Mouse (Mus musculus) heart, adult 18-20 months (tissue): ENCODE measurements around the gene Grhl3. TPM values are rescaled to one million over a fixed set of nuclear protein-coding genes. Genes with fewer than 3 reads are reported as not detected.

Experiments
- DNase-seq, 2 experiments: peaks; one replicate each; pipeline ENCODE4 v3.0.0; 2021 to 2022; ENCODE audit warnings: mixed read lengths in 1 of 2
- total RNA-seq, 2 experiments: library from RNA; stranded (reverse); gene quantifications; 2 replicates each; pipeline ENCODE4 v1.2.3; 2021

Gene Grhl3
- total RNA-seq, 2 experiments from 2014 or later, result not detected

- DNase-seq, result no peak
Measured at GRCm38 (mm10) chr4:135531236-135531635, 42.2 kb downstream of the Grhl3 start.

- DNase-seq, result no peak
Measured at GRCm38 (mm10) chr4:135530270-135530669, 43.2 kb downstream of the Grhl3 start.

- no peak for DNase-seq
Measured at GRCm38 (mm10) chr4:135526039-135526710, 47.3 kb downstream of the Grhl3 start.

GRCm38 (mm10) chr4:135525057-135525456 is 48.4 kb downstream of the Grhl3 start:
- no peak for DNase-seq

GRCm38 (mm10) chr4:135523939-135524338 is 49.5 kb downstream of the Grhl3 start:
- no peak for DNase-seq

GRCm38 (mm10) chr4:135520421-135520820 is 53.0 kb downstream of the Grhl3 start:
- no peak for DNase-seq

GRCm38 (mm10) chr4:135518135-135518534 is 55.3 kb downstream of the Grhl3 start:
- no peak for DNase-seq

GRCm38 (mm10) chr4:135516351-135517316 is 56.8 kb downstream of the Grhl3 start:
- peak; percentile 43 to 77 for DNase-seq

GRCm38 (mm10) chr4:135514925-135515324 is 58.5 kb downstream of the Grhl3 start:
- no peak for DNase-seq

GRCm38 (mm10) chr4:135513865-135514264 is 59.6 kb downstream of the Grhl3 start:
- no peak for DNase-seq

GRCm38 (mm10) chr4:135509515-135509914 is 63.9 kb downstream of the Grhl3 start:
- DNase-seq, result no peak

GRCm38 (mm10) chr4:135508419-135509039 is 64.9 kb downstream of the Grhl3 start:
- peak; percentile 50 to 83 for DNase-seq

GRCm38 (mm10) chr4:135507547-135508350 is 65.7 kb downstream of the Grhl3 start:
- DNase-seq, result peak; percentile 11 to 38

GRCm38 (mm10) chr4:135505794-135506193 is 67.6 kb downstream of the Grhl3 start:
- DNase-seq, result no peak

GRCm38 (mm10) chr4:135501587-135501986 is 71.8 kb downstream of the Grhl3 start:
- no peak for DNase-seq

- no peak for DNase-seq
Measured at GRCm38 (mm10) chr4:135499831-135500230, 73.6 kb downstream of the Grhl3 start.

GRCm38 (mm10) chr4:135498136-135498535 is 75.3 kb downstream of the Grhl3 start:
- DNase-seq, result peak; percentile 16 to 45

- DNase-seq, result peak; percentile 23 to 57
Measured at GRCm38 (mm10) chr4:135495810-135496209, 77.6 kb downstream of the Grhl3 start.

- DNase-seq, result no peak
Measured at GRCm38 (mm10) chr4:135495397-135495791, 78.0 kb downstream of the Grhl3 start.

- peak; percentile 95 to 96 for DNase-seq
Measured at GRCm38 (mm10) chr4:135494521-135495396, 78.7 kb downstream of the Grhl3 start, which contains the start of the genes Stpg1 and Nipal3. Gene Stpg1 (plus strand): TSS chr4:135494790. Gene Nipal3 (minus strand): TSS chr4:135495038.
